Mouse (Mus musculus): ENCODE measurements at regions not wholly inside any gene's neighbourhood (a gene's known extent, or its start where the extent isn't known, plus 50 kb on each side); places are given as distances from the start of the nearest gene placed in this dataset.

GRCm38 (mm10) chr10:19412926-19413325 lies 56.6 kb downstream of the Olig3 start:
- no peak for ATAC-seq (replicated peaks; ENCODE audit: low FRiP score, low TSS enrichment, poor library complexity, severe bottlenecking)

GRCm38 (mm10) chr10:19413935-19414334 lies 57.6 kb downstream of the Olig3 start:
- ATAC-seq (replicated peaks; ENCODE audit: low FRiP score, low TSS enrichment, poor library complexity, severe bottlenecking) = no peak

DNA sequence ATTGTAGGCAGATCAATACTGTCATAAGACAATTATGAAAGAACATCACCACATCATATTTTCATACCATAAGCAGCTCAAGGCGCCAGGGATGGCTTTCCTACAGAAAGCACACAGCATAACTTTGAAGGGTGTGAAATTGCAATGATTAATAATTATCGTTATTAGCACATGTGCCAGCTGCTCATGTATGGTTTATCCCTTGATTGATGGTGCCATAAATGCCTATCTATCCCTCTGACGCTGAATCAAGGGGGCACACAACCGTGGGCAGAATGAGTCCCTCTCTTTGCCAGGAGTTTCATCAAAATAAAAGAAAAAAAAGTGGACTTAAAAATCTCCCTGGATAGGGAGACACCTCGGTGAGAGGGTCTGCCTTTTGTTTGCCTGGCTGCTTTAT lies 58.5 kb downstream of the Olig3 start:
- ATAC-seq (replicated peaks; ENCODE audit: low FRiP score, low TSS enrichment, poor library complexity, severe bottlenecking) = no peak

GRCm38 (mm10) chr10:19424030-19424429 lies 67.7 kb downstream of the Olig3 start:
- ATAC-seq (replicated peaks; ENCODE audit: low FRiP score, low TSS enrichment, poor library complexity, severe bottlenecking) = no peak

- ATAC-seq (replicated peaks; ENCODE audit: low FRiP score, low TSS enrichment, poor library complexity, severe bottlenecking) = no peak
Measured at GRCm38 (mm10) chr10:19424961-19425360, 68.6 kb downstream of the Olig3 start.

DNA sequence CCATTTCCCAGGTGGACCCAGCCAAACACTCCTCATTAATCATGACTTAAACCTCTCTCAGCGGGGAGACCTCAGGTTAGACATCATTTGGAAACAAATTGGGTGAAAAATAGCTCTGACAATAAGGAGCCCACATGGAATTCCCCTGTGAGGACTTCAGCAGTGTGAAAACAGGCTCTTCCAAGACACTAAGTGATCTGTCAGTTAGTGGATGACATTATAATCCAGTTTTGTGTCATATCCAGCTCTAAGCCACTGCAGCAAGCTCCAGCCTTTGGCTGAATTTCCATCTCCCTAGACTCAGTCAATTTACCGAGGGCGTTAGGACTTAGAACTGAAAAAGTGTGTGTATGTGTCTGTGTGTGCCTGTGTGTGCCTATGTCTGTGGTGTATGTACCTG lies 70.5 kb downstream of the Olig3 start:
- no peak for ATAC-seq (replicated peaks; ENCODE audit: low FRiP score, low TSS enrichment, poor library complexity, severe bottlenecking)

DNA sequence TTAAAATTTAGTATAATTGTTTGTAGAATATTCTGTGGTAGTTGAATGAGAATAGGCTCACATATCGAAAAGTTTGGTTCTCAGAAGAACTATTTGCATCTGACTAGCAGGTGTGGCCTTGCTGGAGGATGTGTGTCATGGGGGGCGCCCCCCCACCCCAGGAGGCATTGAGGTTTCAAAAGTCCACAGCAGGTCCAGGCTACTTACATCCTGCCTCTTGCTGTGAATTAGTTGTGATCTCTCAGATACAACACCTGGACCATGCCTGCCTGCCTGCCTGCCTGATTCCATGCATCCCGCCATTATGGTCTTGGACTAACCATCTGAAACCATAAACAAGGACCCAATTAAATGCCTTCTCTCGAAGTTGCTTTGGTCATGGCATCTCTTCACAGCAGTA lies 76.2 kb downstream of the Olig3 start:
- ATAC-seq (replicated peaks; ENCODE audit: low FRiP score, low TSS enrichment, poor library complexity, severe bottlenecking) = no peak

- no peak for ATAC-seq (replicated peaks; ENCODE audit: low FRiP score, low TSS enrichment, poor library complexity, severe bottlenecking)
Measured at GRCm38 (mm10) chr10:19434661-19435060, 78.3 kb downstream of the Olig3 start.

DNA sequence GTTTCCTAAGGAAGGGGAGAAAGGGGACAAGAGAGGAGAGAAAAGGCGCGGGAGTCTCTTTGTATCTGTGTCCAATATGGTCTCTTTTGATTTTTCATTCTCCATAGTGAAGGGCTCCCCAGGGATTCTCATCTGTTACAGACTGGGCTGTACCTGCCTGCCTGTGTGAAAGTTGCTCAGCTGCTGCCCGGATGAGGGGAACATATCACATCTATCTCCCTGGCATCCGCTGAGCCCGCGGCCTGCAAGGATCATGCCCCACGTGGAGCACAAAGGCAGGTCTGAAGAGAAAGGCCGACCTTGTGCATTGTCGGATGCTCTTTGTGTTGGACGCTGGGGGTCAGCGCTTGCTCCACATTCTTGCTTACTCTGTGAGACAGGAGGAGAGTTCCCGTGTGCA lies 85.5 kb downstream of the Olig3 start:
- ATAC-seq (replicated peaks; ENCODE audit: low FRiP score, low TSS enrichment, poor library complexity, severe bottlenecking) = no peak

- ATAC-seq (replicated peaks; ENCODE audit: low FRiP score, low TSS enrichment, poor library complexity, severe bottlenecking) = no peak
Measured at GRCm38 (mm10) chr10:19443516-19443915, 87.2 kb downstream of the Olig3 start.

- no peak for ATAC-seq (replicated peaks; ENCODE audit: low FRiP score, low TSS enrichment, poor library complexity, severe bottlenecking)
Measured at GRCm38 (mm10) chr10:19448838-19449559, 92.7 kb downstream of the Olig3 start.

GRCm38 (mm10) chr10:19459053-19459452 lies 102.7 kb downstream of the Olig3 start:
- ATAC-seq (replicated peaks; ENCODE audit: low FRiP score, low TSS enrichment, poor library complexity, severe bottlenecking) = no peak

GRCm38 (mm10) chr10:19459709-19460108 lies 103.4 kb downstream of the Olig3 start:
- ATAC-seq (replicated peaks; ENCODE audit: low FRiP score, low TSS enrichment, poor library complexity, severe bottlenecking) = no peak

DNA sequence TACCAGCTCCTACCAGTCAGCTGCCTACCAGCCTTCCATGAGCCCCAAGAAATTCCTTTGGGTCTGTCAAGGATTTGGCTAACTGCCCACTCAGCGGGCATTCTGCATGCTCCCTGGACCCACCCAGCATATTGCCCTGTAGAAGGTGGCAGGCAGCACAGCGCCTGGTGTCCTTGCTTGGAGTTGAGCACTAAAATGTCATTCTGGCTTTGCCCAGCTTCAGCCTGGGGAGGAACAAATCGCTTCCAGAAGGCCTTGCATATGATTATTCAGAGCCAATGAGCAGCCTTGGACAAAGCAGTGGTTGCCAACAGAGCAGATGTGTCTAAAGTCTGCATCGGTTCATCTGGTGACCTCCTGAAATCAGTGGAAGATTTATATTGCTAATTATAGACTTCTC lies 103.8 kb downstream of the Olig3 start:
- ATAC-seq (replicated peaks; ENCODE audit: low FRiP score, low TSS enrichment, poor library complexity, severe bottlenecking) = no peak

GRCm38 (mm10) chr10:19463800-19464199 lies 107.5 kb downstream of the Olig3 start:
- ATAC-seq (replicated peaks; ENCODE audit: low FRiP score, low TSS enrichment, poor library complexity, severe bottlenecking) = no peak

DNA sequence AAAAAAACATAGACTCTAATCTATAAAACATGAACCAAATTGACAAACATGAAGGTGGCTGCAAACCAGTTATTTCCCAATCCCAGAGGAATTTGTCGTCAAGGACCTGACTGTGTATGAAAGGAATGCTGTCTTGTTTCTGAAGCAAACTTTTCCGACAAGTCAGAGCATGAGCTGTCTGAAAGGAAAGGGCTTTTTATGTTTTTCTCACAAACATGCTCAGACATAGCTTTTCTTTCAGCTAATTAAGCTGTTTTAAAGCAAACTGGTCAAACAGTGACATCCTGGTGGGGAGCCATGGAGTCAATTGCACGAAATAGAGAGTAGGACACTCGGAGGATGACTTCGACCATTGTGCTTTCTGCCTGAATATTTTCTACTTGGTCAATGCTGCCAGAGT lies 108.2 kb downstream of the Olig3 start:
- no peak for ATAC-seq (replicated peaks; ENCODE audit: low FRiP score, low TSS enrichment, poor library complexity, severe bottlenecking)

DNA sequence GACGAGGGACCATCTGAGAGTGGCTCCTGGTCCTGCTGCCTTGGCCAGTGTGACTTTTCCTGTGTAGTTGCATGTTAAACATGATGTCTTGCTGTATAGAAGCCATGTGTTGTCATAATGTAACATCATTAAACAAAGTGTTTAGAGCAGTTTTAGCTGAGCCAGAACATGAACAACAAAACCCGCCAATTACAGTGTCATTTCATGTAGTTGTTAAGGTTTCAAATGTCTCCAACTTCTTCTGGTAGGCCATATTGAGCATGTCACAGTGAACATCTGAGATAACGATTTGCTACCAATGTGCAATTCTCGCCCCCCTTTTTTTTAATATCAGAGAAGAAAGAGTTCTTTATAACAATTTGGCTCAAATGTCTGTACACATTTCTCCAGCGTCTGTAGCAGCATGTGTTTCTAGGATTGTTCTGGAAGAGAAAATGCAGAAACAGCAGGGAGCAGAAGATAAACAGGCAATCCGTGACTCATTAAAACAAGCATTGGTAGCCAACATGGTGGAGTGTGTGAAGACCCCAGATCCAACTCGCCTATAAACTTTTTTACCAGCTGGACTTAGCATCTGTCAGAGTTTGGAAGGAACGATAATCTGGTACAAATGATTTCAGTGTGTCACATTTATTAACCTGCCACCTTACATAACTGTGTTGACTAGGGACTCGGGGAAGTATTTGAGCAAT lies 115.2 kb downstream of the Olig3 start:
- ATAC-seq (replicated peaks; ENCODE audit: low FRiP score, low TSS enrichment, poor library complexity, severe bottlenecking) = no peak

DNA sequence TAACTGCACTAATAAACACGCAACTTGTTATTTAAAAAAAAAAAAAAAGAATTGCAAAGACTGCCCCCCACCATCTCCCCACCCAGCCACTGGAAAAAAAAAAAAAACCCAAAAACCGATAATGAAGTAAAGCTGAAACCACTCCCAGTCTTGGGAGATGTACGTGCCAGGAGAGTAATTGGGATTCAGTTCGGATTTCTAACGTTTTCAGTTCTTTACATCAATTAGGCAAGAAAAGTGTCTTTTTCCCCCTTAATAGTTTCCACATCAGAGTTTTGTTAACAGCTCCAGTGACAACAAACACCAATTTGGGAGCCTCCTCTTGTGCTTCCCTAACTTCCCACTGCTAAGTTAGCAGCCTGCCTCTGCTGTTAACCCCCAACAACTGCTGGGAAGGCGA lies 115.7 kb downstream of the Olig3 start:
- no peak for ATAC-seq (replicated peaks; ENCODE audit: low FRiP score, low TSS enrichment, poor library complexity, severe bottlenecking)

DNA sequence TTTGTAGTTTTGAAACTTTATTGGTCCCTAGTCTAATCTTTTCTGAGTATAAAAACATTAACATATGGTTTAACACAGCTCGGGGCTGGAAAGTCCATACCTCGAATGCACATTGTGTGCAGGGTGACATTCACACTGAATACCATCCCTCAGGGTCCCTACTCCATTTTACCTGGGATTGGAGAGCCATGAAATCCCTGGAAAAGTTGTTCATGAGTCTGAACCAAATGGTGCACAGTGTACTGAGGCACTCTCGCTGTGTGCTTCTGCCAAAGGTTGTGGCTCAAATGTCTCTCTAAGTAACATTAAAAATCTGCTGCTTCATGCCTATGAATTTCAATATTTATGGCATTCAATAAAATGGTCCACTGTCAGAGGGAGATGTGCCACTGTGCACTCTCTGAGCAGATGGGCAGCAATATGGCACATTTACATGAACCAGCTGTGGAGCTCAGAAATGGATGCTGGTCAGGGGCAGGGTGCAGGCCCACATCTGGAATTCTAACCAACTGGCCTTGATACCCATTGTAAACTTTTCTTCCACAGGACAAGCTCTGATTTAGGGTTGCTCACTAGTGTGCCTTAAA lies 116.7 kb downstream of the Olig3 start:
- ATAC-seq (replicated peaks; ENCODE audit: low FRiP score, low TSS enrichment, poor library complexity, severe bottlenecking) = no peak

- no peak for ATAC-seq (replicated peaks; ENCODE audit: low FRiP score, low TSS enrichment, poor library complexity, severe bottlenecking)
Measured at GRCm38 (mm10) chr10:19485537-19486135, 106.1 kb upstream of the Ifngr1 start.

DNA sequence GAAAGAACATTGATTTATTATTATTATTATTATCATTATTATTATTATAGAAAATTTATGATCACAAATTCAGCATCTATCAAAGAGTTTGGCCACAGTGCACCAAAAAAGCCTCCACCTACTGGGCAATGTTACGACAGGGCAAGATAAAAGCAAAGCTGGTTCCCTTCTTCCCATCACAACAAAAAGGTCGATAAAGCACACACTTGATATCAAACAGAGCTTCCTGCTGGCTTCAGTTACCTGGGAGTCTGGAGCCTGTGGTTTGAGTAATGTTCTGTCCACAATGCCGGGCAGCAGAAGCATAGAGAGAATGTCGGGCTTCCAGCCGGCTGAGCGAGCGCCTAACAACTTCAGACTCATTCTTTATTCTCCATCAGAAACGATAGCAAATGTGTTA lies 101.2 kb upstream of the Ifngr1 start:
- ATAC-seq (replicated peaks; ENCODE audit: low FRiP score, low TSS enrichment, poor library complexity, severe bottlenecking) = no peak

Measured in megakaryocyte-erythroid progenitor cell, adult 5-6 weeks (primary cell).